Mouse (Mus musculus): ENCODE results near the gene Sec1.

Gene Sec1

GRCm38 (mm10) chr7:45693921-45694591 is at the start of gene Sec1:
Sec1 (minus strand) TSS chr7:45694402.
- DNase-seq: no peak

- DNase-seq: peak; percentile 90
Observed at GRCm38 (mm10) chr7:45742338-45742737, 48.1 kb upstream of the Sec1 start.

GRCm38 (mm10) chr7:45741777-45742176 is 47.6 kb upstream of the Sec1 start:
- peak; percentile 60 for DNase-seq

DNA sequence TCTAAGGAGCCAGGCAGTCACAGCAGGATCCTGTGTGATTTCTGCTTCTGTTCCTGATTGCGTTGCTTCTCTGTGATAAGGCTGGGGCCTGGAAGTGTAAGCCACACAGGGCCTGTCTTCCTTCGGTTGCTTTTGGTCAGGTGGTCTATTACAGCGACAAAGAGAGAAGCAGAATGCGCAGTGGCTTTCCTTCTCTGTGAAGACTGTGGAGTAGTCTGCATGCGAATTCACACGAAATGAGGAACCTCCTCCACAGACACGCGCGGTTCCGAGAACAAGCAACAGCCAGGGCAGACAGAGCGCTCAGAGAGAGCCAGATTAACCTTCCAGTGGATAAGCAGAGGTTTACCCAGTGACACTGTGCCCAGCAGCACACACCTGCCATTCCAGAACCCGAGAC is 47.1 kb upstream of the Sec1 start:
- no peak for DNase-seq

GRCm38 (mm10) chr7:45739820-45740219 is 45.6 kb upstream of the Sec1 start:
- DNase-seq: no peak

GRCm38 (mm10) chr7:45739162-45739763 is 45.1 kb upstream of the Sec1 start:
- DNase-seq: peak; percentile 89

DNA sequence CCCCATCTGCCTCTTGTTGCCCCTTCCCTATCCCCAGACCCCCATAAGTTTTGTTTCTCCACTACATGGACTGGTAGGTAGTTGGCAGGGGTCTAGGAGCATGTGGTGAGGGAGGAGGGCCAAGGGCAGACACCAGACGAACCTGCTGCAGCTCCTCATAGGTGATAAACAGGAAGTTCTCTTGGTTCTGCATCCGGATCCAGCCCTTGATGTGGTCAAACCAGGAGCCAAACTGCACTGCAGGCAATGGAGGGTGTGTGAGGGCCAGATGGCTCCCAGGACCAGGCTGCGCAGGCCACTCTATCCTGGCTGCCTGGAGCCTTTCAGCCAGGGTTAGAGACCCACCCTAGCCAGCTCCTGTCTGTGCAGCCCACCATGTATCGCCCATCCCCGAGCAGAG is 39.3 kb upstream of the Sec1 start:
- no peak for DNase-seq

- DNase-seq: no peak
Observed at GRCm38 (mm10) chr7:45730727-45731431, 36.7 kb upstream of the Sec1 start.

GRCm38 (mm10) chr7:45727625-45728024 is 33.4 kb upstream of the Sec1 start:
- DNase-seq: no peak

DNA sequence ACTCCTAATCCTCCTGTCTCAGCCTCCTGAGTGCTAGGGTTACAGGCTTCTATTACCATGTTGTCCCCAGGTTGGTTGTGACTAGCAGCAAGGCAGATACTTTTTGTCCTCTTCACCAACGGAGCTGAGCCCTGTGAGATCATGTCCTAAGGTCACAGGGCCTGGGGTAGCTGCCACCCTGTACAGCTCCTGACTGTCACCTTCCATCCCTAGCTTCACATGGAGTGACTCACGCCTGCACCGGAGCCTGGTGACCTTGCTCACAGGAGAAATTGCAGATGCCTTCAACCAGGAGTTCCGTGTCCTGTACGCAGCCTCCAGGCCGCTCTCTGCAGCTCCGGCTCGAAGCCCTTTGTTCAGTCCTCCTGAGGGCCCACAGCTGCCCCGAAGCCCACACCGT is 32.2 kb upstream of the Sec1 start:
- DNase-seq: no peak

- no peak for DNase-seq
Observed at GRCm38 (mm10) chr7:45725713-45726112, 31.5 kb upstream of the Sec1 start, which contains the start of gene Spaca4. Spaca4 (minus strand) TSS chr7:45725813.

- DNase-seq: no peak
Observed at GRCm38 (mm10) chr7:45725151-45725550, 30.9 kb upstream of the Sec1 start.

- no peak for DNase-seq
Observed at GRCm38 (mm10) chr7:45723781-45724180, 29.6 kb upstream of the Sec1 start.

- DNase-seq: no peak
Observed at GRCm38 (mm10) chr7:45723301-45723700, 29.1 kb upstream of the Sec1 start.

DNA sequence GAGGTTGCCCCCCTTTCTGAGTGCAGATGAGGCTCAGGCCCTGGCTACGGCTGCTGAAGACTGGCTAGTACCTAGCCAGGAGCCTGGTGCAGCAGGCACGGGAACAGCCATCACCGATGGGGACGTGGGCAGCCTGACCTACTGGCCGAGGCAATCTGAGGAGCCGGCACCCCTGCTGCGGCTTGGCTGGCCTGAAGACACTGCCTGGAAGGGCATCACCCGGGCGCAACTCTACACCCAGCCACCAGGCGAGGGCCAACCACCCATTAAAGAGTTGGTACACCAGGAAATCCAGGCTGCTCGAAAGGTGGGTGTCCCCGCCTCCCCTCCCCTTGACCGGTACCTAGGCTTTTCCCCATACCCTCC is 28.1 kb upstream of the Sec1 start:
- DNase-seq: no peak

DNA sequence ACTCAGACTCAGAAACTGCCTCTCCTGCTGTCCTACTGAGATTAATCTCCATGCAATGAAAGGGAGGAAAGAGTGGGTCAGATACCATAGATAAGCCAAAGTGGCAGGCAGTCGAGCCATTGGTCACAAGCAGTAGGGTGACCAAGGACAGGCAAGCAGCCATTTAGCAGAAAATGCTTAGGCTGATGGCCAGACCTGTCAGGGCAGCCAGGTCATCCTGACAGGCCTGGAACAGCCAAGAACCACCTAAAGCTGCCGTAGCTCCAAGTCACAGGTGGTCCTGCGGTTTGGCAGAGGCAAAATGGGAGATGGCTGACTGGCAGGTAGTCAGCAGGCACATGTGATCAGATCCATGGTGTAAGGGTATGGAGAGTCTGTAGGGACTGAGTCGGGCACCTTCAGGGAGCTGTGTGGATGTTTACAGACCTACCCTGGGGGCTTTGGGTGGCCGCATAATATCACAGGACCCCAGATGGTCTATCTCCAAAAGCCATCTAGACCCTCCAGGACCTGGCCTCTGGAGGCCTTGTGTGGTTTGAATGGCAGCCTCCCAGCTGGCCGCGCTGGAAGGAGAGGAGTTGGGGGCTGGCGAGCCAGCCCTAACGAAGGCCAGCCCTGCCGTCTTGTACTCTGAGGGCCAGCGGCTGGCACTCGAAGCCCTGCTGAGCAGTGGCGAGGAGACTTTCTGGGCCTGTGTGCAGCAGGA is 27.6 kb upstream of the Sec1 start:
- DNase-seq: no peak

- no peak for DNase-seq
Observed at GRCm38 (mm10) chr7:45721234-45721571, 27.0 kb upstream of the Sec1 start.

DNA sequence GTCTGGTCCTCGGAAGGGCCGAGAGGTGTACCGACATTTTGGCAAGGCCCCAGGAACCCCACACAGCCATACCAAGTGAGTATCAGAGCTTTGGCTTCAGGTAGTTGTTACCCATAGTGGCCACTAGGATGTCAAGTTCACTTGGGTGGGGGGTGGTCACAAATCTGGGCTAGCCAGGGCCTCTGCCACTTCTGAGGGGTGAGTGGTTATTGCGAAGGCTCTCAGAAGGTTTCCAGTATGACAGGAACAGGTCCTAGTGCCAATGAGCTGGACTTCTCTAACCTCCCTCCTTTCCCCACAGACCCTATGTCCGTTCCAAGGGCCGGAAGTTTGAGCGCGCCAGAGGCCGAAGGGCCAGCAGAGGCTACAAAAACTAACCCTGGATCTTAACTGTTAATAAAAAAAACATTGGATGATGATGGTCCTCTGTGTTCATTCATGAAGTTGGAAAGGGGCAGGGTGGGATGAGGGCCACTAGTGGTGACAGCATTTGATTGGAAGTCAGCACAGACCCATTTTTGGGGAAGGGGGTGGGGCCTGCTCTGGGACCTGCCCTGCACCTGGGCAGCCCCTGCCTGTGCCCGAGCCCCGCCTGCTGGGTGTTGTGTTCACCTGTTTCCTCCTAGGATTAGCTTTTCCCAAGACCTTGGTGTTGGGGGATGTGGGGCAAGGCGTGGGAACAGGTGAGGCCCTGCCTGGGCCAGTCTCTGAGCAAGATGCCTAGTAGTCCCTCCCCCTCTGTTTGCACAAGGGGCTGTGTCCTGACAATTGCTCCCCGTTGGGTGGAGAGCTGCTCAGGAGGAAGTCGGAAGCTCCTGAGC is 26.4 kb upstream of the Sec1 start, which contains the start of gene Fam83e:
Gene Fam83e (plus strand): TSS at position 800 of the 821 bp plus-strand sequence.
- DNase-seq: no peak

GRCm38 (mm10) chr7:45719738-45720412 is 25.7 kb upstream of the Sec1 start:
- DNase-seq: no peak

GRCm38 (mm10) chr7:45719180-45719579 is 25.0 kb upstream of the Sec1 start:
- no peak for DNase-seq

GRCm38 (mm10) chr7:45718331-45718730 is 24.1 kb upstream of the Sec1 start:
- no peak for DNase-seq

- DNase-seq: peak; percentile 99
Observed at GRCm38 (mm10) chr7:45717918-45718297, 23.7 kb upstream of the Sec1 start, which contains the start of gene Sphk2. Sphk2 (minus strand) TSS chr7:45718002.
